Mouse (Mus musculus) hematopoietic multipotent progenitor cell, adult 10-12 weeks (in vitro differentiated cells): ENCODE data around the gene Ccdc14. TPM values are rescaled to one million over a fixed set of nuclear protein-coding genes. Genes with fewer than 3 reads are reported as not detected.

ENCODE experiments used
- polyA plus RNA-seq: library from polyadenylated mRNA; stranded (reverse); fragments of >175 nt; gene quantifications from 2 replicates; pipeline ENCODE4 v1.2.3, GENCODE M21; 2012; ENCODE audit warnings: low replicate concordance

Ccdc14 gene
- polyA plus RNA-seq, result 0.17 and 0.27 TPM in 2 replicates

DNA sequence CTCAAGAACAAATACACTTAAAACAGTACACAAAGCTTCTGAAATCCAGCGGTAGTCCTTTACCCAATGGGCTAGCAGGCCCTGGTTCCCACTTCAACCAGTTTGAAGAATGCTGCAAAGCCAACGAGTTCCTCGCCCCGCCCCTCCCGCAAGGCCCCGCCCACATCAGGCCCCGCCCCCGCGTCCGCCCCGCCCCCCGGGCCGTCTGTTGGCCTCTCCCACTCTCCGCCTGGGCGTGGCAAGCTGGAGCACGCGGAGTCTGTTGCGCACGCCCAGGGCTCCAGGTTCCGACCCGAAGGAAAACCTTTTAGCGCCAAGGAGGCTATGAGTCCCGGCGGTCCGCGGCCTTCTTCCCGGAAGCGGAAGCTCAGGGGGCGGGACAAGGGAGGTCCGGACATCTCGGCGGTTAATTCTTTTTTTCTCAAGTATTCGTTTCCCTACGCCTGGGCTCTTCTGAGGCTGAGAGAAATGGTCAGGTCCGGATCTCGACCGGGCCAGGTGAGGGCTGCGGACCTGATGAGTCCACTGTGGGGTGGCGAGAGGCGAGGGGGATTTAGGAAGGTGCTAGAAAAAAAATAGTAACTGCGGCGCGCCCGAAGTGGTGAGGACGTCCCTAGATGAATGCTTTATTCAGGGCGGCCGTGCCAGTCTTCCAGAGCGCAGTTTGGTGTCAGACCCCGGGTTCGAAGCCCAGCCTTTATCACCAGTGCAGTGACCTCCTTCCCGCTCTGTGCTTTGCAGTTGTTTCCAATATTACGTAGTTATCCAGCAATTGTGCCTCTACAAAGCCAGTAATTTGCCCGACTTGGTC lies at the start of gene Ccdc14:
Gene Ccdc14 (plus strand): TSS at position 283 of the 811 bp plus-strand sequence.

DNA sequence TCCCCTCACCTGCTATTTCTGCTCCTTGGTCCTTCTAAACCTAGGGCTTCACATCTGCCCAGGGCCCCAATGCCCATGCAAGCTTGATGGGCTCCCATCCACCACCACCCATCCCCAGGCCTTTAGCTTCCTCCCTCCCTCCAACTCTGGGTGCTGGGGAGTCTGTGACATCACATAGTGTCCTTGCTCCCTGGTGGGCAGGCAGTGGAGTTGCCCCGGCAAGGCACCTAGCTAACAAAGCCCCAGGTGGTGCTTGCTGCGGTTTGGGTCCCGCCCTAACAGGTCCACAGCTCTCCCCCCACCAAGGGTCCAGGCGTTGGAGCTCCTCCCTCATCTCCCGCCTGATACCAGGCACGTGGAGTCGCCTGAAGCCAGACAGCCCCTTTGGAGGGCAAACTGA lies 40.8 kb upstream of the Ccdc14 start, which contains the start of gene Ropn1:
Gene Ropn1 (plus strand): TSS at position 301 of the 400 bp plus-strand sequence.

DNA sequence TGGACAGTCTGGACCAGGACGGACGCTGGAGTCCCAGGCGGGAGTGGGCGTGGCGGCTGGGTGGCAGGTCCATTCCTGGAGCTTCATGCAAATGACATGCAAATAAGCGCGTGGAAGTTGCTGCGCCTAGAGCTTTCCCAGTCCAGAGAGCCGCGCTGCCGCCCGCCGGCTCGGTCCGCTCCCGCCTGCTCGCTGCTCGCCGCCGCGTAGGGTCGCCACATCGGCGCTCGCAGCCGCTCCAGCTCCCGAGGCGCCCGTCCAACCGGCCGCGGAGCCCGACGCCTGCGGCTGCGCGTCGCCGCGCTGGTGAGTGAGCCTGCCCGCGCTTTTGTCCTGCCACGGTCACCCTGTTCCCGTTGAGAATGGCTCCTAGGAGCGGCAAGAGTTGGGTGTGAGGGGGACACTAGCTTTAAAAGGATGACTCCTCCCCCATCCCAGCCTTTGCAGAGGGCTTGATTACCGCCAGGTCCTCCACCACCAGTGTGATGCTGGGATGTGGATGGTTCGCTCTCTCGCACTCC lies 54.7 kb downstream of the Ccdc14 start, which contains the start of gene Mylk:
Gene Mylk (plus strand): TSS at position 146 of the 521 bp plus-strand sequence.

Other genes with a start within 250 kb of the Ccdc14 start
- 0.86 and 1.1 TPM in 2 replicates for gene Kalrn, start 117.1 kb upstream of the Ccdc14 start, polyA plus RNA-seq
- gene Ropn1, start 40.7 kb upstream of the Ccdc14 start, polyA plus RNA-seq, result not detected in 2 replicates
- 0.94 and 2.9 TPM in 2 replicates for gene Mylk, start 54.6 kb downstream of the Ccdc14 start, polyA plus RNA-seq